Mouse (Mus musculus): ENCODE results near the gene Coro1a.
"Not testable (repeated sequence)": the region's sequence is repeated elsewhere in the genome, so short reads cannot be mapped to it uniquely, and the experiment has no call there.

The Coro1a gene

GRCm38 (mm10) chr7:126704121-126704980, 3.2 kb downstream of the Coro1a start:
- peak; percentile 94 for DNase-seq

DNA sequence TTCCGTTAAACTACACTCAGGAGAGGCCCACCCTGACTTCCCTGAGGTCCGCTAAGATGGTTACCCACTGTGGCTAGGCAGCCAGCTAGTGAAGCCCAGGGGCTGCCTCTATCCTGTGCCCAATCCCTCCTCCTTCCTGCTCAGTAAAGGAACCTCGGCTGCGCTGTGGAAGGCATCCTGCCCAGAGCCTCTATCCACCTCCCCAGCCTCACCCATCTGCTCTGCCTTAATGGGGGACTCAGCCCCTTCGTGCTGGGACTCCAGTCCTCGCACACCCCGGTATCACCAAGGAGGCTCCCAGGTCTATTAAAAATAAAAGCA, 3.9 kb downstream of the Coro1a start:
- peak; percentile 68 for DNase-seq

DNA sequence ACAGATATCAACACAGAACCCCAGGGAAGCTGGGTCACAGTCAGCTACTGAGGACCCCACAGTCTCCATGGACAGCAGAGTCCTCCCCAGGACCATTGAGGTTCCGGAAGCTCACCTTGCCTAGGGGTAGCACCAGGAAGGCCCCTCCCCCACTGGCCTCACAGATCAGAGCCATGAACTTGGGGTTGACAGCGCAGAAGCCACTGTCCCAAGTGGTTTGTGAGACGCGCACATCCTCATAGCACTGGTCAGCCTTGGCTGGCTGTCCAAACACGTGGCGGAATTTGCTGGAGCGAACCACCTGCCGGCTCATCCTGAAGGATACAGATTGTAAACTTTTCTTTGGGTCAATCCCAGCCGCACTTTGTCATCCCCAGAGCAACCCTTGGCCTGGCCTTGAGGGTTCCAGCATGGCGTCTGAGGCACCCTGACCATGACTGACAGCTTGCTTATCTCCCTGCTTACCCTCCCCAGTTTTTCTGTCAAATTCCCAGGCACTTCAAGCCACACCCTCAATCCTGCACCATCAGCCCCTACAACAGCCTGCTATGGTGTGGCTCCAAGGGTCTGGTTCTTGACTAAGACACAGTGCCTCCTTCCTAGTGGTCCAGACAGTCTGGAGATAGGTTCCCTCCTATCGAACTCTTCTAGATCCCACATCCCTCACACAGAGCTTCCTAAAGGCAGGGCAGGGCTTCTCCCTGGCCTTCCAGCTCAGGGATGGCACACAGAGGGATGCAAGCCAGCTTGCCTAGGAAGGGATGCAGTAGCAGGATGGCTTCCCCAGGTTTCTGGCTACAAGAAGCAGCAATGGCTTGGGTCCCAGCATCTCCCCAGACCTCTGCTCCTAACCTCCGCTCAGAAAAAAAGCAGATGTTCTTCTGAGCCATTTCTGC, 4.5 kb downstream of the Coro1a start:
- DNase-seq: peak; percentile 86

DNA sequence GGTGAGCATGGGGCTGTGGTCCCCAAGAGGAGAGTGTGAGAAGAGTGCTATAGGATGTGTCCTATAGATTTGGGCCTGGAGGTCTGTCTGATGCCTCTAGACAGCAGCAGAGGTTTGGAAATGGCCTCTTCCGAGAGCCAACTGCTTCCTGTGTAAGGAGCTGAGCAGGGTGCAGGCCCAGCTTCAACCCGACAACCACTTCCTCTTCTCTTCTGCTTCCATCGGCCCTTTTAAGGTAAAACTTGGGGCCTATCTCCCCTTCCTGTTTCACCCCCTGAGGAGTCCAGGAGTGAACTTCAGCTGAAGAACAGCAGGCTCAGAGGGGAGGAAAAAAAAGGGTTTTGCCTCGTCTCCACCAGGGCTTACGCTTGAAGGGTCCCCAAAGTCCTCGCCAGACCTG, 5.2 kb downstream of the Coro1a start:
- peak; percentile 84 for DNase-seq

- DNase-seq: peak; percentile 63
These were observed 5.8 kb downstream of the Coro1a start for GRCm38 (mm10) chr7:126701559-126702357.

- peak; percentile 97 for DNase-seq
These were observed 6.5 kb downstream of the Coro1a start for GRCm38 (mm10) chr7:126701070-126701469.

GRCm38 (mm10) chr7:126700063-126701015, 7.2 kb downstream of the Coro1a start:
- peak; percentile 22 for DNase-seq

DNA sequence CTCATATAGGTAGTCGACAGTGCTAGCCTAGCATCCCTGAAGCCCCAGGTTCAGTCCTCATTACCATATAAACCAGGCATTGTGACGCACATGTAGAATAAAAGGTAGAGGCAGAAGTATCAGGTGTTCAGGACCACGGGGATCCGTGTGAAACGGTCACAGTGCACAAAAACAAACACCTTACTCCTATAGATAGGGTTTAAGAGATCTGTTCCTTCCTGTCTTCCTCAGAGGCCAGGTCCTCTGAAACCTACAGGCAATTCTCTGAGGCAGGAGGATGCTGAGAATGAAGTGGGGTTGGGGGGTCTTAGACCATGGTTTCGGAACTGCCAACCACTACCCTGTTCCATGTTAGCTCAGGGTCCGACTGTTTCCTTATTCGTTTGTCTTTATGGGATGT, 9.7 kb downstream of the Coro1a start:
- DNase-seq: no peak

- no peak for DNase-seq
These were observed 10.7 kb downstream of the Coro1a start for GRCm38 (mm10) chr7:126696886-126697285.

DNA sequence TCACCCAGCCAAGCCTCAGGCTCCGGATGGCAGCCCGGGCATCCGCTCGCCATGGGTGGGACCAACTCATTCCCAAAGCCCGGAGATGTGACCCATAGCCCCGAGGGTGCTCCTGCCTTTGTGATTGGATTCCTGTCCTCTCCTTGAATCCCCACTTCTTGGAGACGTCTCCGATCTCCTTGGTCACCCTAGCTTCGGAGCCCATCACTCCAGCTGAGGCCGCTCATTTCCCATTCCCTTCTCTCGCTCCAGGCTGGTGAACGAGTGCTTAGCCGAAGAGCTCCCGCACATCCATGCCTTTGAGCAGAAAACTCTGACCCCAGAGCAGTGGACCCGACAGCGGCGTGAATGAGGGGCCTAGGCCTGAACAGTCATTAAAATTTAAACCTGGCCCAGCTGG, 11.3 kb downstream of the Coro1a start:
- DNase-seq: no peak

GRCm38 (mm10) chr7:126695631-126696207, 11.9 kb downstream of the Coro1a start, which contains the start of gene Slx1b:
TSS of gene Slx1b (minus strand) at chr7:126695784.
- peak; percentile 93 for DNase-seq

DNA sequence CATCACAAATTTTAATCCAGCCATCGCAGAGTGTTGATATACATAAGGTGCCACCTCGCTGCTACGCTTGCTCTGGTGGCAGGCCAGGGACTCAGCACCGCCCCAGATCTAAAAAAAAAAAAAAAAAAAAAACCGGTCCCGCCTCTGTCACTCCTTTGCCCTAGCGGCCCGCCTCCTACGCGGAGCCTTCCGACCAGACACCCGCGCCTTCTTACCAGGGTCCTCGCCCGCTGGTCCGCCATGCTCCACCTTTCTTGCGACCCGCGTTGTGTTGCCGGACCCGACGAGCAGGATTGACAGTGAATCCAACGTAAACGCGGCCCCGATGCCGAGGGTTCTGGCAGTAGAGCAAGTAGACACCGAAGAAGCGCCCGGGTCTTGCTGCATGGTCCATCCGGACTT, 12.4 kb downstream of the Coro1a start, which contains the start of gene Bola2:
TSS of gene Bola2 (plus strand) at position 192 of the 402 bp plus-strand sequence.
- DNase-seq: peak; percentile 80

- no peak for DNase-seq
These were observed 13.0 kb downstream of the Coro1a start for GRCm38 (mm10) chr7:126694441-126695051.

GRCm38 (mm10) chr7:126693781-126694180, 13.8 kb downstream of the Coro1a start:
- no peak for DNase-seq

GRCm38 (mm10) chr7:126693256-126693655, 14.3 kb downstream of the Coro1a start:
- peak; percentile 90 for DNase-seq

DNA sequence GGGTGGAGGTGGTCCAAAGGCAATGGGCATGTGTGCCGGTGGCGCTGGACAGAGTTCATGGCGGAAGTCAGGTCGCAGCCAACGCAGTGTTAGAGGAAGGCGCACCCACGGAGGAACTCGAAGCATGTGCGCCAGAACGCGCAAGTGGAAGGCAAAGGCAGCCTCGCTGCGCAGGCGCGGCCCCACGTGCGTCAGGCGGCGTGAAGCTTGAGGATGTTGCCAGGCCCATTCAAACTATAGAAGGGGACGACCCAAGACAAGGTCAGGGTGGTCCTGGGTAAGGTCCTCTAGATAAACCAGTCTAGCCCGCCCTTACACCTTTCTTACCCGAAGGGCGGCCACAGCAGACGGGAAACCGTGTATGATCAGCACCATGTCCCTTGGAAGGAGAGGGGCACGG, 15.2 kb downstream of the Coro1a start:
- DNase-seq: no peak

DNA sequence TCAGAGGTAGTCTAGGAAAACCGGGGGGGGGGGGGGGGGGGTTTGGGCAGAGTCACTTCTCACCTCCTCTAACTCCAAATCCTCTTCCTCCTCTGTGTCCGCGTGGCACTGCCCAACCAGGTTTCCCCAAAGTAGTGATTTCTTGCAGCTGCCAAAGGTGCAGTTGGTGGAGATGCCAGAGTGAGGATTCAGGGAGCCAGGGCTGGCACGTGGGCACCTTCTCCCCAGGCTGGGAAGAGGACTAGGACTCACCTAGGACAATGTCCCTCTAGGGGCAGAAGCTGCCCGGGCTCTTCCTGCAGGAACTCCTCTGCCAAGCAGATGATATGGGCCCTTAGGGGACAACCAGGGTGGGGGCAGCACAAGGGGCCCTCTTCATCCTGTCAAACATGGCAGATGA, 15.9 kb downstream of the Coro1a start:
- DNase-seq: no peak

GRCm38 (mm10) chr7:126690737-126691136, 16.9 kb downstream of the Coro1a start:
- no peak for DNase-seq

GRCm38 (mm10) chr7:126689021-126689420, 18.6 kb downstream of the Coro1a start:
- no peak for DNase-seq

DNA sequence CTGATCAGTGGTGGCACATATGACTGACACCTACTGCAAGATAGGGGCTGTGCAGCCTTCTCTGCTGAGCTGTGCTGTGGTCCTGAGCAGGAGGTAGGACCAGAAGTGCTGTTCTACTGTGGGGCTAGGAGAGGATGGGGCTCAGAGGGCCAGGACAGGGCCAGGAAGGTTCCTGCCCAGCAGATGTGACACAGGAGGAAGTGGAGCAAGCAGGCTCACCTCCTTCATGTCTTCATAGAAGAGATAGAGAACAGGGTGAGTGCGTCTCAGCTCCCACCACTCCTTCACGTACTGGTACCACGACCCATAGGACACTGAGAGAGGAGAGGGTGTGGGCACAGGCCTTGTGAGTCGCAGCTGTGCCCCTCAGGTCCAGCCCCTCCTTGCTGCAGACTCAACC, 19.4 kb downstream of the Coro1a start:
- not testable (repeated sequence) for DNase-seq

DNA sequence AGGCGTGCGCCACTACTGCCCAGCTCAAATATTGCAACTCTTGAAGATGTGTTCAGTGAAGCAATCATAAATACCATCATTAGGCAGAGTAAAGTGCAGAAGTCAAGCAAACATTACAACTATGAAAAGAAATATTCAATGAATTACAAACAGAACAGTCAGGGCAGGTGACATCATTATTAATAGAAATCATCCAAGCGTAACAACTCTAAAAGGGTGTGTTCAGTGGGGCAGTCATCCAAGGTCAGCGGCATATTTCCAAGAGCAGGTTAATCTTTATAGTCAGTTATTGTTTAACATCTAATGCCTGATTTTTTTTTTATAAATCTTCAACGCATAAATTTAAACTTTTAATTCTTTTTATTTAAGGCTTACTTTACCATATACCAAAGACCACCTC, 26.4 kb downstream of the Coro1a start:
- no peak for DNase-seq

All from thymus, postnatal 14 days (tissue).